Mouse (Mus musculus) spleen, postnatal 36 days (tissue): ENCODE results near the gene Vasp.

ENCODE experiments used
- DNase-seq, 2 experiments: peaks; one replicate each; pipeline ENCODE4 v3.0.0; 2022; ENCODE audit warnings: low spot score in 2 of 2, mixed read lengths in 1 of 2

The Vasp gene

DNA sequence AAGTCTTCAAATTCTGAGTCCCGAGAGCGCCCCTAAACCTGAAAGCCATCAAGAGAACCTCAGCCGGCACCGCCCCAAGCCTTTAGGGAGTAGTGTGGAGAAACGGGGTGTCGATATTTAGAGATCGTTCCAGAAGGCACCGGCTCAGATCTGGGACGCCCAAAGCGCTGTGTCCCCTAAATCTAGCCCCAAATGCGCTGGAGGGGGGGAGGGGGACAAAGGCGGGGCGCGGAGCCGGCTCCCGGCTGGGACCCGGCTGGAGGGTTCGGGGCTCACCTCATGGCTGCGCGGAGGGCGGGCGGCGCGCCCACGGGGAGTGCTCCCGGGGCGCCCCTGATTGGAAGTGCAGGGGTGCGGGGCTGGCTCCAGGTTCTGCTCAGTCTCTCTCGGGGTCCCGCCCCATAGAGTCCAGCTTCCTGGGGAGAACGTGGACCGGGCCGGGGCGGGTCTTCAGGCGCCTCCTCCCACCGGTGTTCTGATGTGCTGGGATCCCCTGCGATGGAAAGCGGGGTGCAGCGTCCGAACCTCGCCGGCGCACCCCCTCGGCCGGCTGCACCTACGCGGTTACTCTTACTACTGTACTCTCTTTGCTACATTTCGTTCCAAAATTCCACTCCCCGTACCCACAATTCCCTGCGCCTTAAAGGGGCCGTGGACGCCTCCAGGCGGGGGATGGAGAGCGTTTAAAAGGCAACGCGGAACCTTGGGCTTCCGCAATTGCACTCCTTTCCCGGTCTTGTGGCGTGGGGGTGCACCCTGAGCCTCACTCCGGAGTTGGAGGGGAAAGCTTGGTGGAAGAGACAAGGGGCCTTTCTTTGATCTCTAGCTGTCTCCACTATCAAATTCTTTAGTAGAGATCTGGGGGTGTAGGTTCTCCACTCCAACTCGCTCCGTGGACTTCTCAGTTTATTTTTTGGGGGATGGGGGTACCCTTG, at the start of gene Vasp:
TSS of gene Vasp (minus strand) at position 580 of the 935 bp plus-strand sequence.
- peak; percentile 85 to 90 for DNase-seq

DNA sequence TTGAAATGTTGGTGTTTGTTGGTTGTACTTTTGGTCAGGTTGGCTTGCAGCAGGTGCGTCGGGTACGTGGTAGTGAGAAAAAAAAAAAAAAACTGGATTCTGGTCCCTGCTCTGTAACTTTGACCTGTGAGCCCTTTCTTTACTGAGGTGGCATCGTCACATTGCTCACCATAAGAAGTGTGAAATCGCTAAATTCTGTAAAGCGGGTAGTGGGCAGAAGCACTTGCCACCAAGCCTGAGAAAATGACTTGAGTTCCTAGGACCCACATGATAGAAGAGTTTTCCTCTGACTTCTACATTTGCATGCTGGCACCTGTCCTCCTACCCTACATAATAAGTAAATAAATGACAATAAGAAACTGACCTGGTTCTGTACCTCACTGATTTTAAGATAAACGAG, 49.0 kb upstream of the Vasp start:
- no peak for DNase-seq

DNA sequence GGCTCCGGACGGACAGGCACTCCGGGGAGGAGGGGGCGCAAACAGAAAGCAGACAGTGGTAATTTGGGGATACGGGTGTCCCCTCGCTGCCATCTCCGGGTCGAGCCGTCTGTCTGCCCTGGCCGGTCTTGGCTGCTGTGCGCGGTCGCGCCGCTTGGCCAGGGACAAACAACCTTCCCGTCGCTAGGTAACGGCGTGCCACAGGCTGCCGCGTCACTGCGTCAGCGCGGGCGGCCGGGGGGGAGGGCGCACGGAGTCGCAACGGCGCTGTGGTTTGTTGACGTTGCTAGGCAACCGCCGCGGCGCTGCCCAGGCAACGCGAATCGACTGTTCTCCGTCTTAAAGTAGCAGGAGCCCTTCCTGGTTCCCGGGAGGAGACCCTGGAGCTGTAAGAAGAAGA, 48.3 kb upstream of the Vasp start:
- DNase-seq = peak; percentile 92

DNA sequence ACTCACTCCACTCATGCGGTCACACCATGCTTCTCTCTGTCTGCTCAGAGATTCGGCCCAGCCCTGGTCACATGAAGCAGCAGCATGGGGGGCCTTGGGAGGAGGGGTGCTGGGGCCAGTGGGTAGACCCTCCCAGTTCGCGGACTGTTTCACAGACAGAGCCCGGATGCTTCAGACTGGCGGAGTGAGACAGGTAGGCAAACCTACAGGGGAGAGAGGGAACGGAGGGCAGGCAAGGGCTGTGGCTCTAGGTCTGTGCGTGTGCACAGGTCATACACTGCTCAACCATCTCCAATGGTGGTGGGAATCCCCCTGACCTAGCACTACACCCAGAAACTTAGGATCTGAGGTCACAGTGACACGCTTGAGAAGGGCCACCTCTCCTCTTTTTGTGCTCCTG, 47.8 kb upstream of the Vasp start:
- no peak for DNase-seq

DNA sequence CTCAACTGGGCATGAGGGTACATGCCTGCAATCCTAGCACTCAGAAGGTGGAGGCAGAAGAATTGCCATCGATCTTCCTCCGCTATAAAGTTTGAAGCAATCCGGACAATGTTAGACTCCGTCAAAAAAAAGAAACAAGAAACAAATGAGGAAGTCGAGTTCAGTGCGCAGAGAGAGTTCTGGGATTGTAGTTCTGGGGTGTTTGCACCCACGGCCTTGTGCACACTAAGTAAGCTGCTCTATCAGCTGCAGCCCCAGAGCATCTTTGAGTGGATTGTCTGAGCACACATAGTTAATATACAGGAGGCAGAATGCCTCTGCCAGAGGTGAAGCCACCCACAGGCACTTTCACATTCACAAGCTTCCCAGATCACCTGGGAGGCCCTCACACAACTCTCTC, 47.1 kb upstream of the Vasp start:
- no peak for DNase-seq

DNA sequence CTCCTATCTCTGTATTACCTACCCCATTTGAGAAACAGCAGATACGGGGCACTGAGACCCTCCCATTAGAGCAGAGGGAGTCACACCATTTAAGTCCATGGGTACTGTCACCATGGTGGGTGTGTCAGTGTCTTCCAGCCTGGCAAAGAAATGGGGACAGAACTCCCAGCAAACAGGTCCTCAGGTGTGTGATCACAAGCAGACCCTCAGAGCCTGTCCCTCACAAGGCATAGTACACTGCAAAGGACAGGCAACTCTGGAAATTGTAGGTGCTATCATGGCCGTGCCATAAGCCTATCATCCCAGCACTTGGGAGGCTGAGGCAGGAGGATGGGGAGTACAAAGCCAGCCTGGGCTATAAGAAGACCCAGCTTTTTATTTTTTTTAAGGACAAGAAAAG, 46.6 kb upstream of the Vasp start:
- DNase-seq = no peak

DNA sequence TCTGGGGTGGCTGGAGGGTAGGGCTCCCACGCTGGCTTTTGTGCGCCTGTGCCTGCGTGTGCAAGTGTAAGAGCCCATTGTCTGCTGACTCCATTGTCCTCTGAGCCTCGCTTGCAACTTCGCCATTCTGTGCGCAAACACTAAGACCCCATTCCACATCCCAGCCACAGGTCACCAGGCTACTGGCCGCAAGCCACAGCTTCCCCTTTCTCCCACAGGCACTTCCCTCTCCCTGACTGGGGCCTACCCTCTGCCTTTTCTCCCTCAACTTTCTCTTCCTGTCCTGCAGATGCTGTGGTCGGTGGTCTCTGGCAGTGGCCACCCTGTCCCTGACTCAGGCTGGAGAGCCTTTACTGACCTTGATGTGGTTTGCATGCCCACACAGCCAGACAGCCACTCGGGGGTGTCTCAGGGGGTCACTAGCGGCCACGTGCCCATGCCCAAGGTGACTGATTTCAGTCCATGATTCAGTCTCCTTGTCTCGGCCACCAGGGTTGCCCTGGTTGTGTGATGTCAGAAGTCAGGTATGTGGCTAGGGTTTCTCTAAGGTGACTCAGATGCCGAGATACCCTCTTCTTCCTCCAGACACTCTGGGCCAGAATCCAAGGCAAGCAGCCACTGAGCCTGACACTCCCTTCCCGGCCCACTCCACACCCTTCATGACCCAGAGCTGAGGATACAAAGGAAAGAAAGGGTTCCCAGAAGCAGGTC, 45.0 kb upstream of the Vasp start:
- peak; percentile 34 to 60 for DNase-seq

DNA sequence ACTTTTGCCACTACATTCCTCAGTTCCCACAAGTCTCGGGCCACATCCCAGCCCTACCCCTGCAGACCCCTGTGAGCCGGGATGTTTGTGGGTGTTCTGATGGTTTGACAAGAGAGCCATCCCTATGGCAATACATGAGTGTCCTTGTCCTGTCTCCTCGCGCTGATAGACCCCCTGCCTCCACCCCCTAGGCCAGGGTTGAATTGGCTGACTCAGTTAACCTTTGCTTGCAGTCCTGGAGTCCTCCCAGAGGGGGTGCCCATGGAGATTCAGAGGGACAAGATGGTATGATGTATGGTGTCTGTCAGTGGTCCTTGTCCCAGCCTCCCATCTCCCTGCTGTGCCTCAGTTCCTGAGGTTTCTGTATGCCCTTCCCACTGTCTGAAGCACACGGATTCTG, 42.4 kb upstream of the Vasp start:
- DNase-seq = no peak

DNA sequence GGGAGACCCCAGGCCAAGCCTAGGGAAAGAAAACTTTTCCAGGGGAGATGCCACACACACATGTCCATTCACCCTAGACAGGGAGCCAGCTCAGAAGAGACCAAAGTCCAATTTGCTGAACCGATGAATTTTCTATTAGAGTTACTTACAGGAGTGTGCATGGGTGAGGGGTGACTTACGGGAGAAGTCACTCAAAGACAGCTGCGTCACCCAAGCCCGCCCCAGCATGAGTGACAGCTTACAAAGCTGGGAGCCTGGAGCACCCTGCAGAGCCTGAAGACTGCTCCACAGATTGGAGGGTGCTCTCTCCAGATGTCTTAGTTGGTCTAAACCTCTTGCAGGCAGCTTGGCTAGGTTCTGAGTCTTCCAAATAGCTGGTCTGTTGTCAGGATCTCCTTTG, 40.4 kb upstream of the Vasp start:
- no peak for DNase-seq

DNA sequence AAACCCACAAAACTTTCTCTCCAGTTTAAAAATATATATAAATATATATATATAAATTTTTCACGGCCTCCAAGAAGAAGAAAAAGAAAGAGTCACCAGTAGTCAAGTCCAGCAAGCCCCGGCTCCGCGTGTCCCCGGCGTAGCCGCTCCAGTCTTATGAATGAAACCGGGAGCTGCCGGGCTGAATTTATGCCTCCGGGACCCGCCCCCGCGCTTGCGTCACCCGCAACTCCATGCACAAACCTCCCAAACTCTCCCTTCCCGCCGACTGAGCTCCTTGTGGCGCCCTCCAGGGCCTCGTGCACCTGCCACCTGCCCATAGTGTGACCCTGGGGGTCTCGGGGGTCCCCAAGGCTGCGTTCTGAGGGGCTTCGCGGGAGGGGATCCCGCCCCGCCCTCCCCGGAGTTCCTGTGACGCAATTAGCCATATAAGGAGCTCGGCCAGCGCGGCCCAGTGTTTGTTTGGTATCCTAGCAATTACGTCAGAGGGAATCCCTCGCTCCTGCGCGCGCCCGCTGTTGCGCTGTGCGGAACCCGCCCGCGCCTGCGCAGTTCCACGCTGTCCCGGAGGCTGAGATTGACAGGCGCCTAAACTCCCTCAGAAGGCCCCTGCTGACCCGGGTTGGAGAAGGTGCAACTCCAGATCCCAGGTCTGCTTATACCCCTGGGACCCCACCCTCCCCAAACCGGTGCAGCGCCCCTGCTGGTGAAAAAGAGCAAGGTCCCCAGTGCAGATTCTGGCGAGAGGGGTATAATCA, 38.4 kb upstream of the Vasp start, which contains the start of gene Fosb:
TSS of gene Fosb (minus strand) at position 168 of the 758 bp plus-strand sequence.
- peak; percentile 94 to 95 for DNase-seq

DNA sequence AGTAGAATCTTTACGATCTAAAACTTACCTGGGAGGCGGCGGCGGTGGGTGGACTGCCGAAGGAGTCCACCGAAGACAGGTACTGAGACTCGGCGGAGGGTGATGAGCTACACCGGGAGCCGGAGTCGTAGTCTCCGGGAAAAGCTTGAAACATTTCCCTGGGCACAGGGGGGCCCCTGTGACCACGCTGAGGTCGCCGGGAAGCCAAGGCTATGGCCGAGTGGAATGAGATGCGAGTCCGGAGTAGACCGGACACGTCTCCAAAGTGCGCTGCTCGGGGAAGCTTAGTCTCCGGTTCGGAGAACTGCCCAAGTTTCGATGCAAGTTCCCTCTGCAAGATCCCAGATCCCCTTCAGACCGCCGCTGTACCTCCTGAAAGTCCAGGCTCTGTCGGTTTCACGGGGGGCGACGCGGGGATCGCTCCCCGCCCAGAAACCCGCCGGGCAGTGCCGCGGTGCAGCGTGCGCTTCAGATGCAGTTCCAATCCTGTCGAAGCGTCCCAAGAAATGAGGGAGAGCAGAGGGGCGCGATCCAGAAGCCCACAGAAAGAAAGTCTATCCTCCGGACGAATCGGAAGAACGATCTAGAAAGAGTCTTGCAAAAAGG, 37.8 kb upstream of the Vasp start:
- DNase-seq = no peak

DNA sequence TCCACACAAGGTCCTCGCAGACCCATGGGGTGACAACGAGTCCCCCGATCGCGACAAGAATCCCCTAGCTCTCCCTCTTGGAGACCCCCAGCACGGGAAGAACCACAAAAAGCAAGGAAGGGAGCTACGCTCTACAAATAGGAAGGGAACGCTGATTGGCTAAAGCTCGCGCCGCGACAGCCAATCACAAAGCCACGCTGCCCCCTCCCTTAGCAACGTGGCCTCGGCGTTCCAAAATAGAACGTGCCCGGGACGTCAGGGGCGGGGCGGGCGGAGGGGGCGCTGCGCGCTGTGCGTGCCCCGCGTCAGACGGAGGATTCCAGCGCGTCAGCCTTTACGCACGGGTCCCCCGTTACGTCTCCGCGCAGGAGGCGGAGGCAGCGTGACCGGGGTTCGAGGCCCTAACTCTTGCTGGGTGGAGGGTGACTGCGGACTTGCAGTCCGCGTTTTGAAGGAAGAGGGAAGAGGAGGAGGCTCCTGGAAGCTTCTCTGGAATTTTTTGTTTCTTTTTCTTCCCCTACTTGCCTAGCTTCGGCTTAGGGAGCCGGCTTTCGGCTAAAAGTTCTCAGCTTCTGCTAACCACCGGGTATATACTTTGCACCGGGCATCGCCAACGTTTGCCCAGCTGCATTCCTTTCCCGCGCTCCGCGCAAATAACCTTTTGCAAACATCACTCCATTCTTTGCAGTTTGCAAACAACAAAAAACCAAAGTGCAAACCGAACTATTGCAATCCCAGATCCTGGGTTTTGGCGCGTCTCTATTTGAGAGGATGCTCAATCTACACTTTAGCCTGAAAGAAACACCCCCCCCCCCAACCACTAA, 37.0 kb upstream of the Vasp start:
- peak; percentile 95 for DNase-seq

DNA sequence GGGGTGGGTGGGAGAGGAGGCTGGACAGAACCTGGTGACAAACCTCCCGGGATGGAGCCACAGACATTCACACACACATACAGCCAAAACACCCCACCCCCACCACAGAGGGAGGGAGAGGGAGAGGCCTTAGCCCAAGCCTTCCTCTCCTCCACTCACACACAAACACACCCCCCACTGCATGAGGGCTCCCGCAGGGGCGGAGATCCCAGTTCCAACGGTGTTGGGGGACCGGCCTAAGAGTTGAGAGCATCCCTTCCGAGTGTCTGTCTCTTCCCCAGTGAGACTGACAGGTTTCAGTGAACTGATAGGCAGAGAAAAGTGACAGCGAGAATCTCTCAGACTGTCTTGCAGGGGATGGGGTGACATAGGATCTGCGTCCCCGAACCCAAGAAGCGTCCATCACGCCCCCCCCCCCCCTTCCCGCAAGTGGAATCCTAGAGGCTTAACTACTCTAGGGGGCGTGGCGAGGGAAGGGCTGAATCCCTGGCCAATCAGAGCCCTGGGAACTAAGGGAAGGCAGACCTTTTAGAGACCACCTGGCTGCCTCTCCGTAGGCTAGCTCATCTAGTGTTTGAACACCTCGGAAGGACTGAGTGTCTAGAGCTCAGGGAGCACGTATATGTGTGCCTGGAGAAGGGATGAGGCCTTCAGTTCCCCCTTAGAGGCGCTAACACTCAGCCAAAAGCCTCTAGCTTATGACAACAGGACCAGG, 36.3 kb upstream of the Vasp start:
- peak; percentile 61 to 72 for DNase-seq

DNA sequence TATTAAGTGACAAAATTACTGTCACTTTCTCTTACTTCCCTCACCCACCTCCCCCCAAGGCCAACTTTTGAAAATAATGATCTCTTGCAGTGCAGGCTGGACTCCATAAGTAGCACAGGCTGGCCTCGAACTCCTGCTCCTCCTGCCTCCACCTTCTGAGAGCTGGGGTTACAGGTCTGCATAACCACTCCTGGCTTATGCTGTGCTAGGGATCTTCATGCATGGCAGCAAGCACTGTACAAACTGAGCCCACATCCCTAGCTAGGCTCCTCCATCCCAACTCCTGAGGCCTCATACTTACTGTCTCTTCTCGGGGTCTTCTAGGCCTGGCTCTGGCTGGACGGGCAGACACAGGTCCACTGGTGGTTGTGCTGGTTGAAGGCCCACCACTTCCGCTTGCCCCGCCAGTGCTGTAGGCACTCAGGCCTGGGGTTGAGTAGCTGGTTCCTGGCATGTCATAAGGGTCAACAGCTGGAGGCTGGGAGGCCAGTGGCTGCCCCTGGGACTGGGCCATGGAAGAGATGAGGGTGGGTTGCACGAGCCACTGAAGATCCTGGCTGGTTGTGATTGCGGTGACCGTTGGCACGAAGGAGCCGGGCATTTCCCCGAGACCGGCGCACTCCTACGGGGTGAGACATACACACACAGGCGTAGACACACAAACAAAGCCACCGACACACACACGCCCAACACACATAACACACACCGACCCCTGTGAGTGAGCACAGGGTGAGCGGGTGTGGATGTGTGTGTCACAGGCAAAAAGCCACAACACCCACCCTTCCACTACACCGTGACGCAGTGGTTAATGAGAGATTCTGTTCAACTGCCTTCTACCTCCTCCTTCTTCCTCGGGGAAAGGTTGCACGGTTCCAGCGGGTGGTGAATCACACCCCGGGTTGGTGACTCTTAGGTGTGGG, 35.5 kb upstream of the Vasp start:
- no peak for DNase-seq

DNA sequence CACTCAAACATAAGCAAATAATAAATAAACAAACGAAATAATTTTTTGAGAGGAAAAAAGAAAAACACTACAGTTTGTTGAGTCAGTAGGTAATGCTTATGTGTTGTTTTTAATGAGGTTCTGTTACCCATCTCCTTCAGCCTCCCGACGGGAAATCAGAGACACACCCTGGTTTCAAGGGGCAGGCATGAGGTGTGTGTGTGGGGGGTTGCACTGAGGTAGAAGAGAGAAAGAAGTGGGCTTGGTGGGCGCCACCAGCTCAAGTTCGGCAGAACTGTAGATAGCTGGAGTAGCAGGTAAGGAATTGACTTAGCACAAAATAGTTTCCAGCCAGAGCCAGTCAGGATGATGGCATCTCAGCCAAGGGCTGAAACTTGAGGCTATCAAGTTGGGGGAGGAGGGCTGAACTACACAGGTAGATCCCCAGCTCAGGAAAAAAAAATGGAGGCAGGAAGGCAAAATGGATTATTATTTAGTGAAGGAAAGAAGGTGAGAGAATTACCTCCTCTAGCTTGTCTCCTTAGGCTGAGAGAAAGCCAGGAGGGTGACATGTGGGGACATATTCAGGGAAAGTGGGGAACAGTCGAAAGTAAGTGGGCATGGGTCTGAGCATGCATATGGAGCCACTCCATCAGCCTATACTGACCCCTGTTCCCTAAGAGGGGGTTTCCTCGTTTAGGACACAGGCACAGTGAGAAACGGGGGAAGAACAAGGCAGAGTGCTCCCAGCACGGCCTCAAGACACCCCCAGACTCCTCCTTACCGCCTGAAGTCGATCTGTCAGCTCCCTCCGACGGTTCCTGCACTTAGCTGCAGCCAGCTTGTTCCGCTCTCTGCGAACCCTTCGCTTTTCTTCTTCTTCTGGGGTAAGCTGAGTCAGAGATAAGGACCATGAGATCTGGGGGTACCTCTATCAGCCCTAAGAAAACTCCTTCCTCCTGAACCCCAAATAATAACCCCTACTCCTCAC, 34.5 kb upstream of the Vasp start:
- DNase-seq = no peak

DNA sequence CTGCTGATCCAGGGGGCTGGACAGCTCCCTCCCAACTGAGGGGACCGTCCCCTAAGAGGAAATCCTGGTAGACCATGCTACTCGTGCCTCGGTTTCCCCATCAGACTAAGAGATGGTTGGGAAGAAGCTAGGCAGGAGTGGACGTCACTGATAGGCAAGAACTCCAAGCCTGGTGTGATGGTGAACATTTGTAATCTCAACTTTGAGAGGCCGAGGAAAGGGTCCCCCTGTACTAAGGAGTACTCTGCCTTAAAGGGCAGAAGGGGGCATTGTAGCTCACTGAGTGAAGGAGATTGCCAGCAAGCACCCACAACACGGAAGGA, 33.8 kb upstream of the Vasp start:
- DNase-seq = no peak

DNA sequence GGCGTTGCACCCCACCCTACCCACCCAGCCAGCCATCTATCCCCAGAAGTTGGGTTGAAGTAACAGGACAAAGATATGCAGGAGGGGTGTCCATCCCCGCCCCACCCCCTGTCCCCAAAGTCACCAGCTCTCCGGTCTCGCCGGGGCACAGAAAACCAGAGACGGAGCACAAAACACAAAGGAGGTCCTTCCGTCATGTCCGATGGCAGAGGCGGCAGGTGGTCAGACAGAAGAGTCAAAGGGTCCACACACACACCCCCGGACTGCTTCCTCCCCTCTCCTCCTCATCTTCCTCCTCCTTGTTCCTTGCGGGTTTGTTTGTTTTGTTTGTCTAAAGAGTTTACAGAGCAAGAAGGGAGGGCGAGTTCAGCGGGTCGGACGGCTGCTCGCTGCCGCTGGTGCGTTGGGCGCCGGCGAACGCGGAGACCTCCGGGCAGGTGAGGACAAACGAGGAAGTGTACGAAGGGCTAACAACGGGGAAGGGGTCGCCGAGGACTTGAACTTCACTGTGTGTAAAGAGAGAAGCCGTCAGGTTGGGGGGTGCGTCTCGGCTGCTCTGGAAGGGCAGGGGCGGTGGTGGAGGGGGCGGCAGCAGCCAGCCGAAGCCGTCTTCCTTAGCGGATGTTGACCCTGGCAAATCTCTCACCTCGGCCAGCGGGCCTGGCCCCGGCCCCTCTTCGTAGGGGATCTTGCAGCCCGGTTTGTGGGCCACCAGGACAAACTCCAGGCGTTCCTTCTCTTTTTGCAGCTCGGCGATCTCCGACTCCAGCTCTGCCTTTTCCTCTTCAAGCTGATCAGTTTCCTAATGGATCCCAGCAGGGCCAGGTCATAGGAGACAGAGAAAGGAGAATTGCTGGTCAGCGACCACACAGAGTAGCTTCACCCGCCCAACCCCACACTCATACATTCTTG, 33.1 kb upstream of the Vasp start:
- no peak for DNase-seq
